Mouse (Mus musculus) urinary bladder, postnatal 14 days (tissue): ENCODE measurements at regions not wholly inside any gene's neighbourhood (a gene's known extent, or its start where the extent isn't known, plus 50 kb on each side); places are given as distances from the start of the nearest gene placed in this dataset.

Experiments used
- DNase-seq: peaks from one replicate; pipeline ENCODE4 v3.0.0; 2021; ENCODE audit warnings: low spot score

DNA sequence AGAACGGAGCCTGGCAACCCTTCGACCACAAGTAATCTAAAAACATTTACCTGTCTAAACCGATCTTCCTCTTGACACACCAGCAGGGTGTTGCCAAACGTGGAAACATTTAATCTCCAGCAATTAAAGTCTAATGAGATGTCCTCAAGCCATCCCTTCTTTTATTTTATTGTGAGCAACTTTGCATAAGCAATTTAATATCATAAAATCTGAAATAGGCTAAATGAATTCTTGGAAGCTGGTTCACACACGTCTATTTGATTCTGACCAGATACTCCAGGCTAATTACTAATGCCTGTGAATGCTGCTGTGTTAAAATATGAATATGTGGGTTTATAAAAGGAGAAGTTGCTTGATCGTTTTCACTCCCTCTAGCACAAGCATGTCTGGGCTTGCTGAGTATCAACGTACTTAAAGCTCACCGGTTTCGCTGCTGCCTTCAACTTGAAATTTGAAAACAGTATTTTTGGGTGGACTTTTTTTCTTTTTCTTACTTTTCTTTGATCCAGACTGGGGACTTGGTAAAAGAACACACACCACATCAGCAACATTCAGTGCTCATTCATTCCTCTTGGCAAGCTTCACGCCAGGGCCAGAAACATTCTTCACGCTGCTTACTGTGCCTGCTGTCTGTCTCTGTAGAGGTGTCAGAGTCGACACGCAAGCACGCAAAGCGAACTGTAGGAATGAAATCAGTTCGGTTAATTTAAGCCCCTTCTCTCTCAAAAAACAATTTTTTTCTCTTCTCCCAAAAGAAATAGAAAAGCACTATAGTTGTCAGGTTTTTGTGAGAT lies 194.4 kb downstream of the Npr3 start:
- no peak for DNase-seq

GRCm38 (mm10) chr15:11701246-11701645 lies 205.8 kb downstream of the Npr3 start:
- DNase-seq = no peak

GRCm38 (mm10) chr15:11699929-11700328 lies 207.2 kb downstream of the Npr3 start:
- no peak for DNase-seq

DNA sequence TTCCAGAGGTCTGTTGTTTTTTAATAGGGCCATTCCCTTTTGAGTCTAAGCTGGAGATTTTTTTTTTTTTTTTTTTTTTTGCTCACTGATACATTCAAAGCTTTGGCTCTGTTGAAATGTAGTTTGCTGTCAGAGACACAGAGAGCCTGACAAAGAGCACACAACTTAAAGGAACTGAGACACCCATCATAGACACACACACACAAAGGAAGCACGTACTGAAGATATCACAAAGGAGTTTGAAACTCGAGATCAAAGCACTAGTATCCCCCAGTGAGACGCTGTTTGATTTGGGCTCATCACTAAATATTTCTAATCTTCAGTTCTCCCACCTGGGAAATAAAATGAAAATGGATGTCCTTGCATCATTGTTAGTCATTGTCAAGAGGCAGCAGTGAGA lies 210.0 kb downstream of the Npr3 start:
- no peak for DNase-seq

DNA sequence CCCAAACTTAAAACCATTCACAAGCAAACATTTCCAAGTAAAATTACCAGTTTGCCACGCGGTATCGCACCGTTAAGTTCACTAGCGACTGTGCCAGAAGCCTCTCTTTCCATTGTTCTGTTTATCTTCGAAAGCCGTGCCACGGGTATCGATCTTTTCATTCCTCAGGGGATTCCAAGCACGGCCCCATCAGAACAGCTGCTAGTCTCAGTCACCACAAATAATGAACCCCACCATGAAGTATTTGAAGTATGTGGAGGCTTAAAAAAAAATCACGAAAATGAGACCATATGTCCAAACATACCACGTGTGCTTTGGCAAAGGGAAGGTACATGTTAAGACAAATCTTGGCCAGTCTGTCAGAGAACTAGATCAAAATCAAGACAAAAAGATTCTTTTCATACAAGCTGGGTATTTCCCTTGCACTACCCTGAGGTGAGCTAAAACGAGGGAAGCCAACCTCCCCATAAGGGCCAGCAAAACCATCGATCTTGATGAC lies 213.3 kb downstream of the Npr3 start:
- DNase-seq = no peak

GRCm38 (mm10) chr15:11664839-11665379 lies 242.2 kb downstream of the Npr3 start:
- DNase-seq = no peak

DNA sequence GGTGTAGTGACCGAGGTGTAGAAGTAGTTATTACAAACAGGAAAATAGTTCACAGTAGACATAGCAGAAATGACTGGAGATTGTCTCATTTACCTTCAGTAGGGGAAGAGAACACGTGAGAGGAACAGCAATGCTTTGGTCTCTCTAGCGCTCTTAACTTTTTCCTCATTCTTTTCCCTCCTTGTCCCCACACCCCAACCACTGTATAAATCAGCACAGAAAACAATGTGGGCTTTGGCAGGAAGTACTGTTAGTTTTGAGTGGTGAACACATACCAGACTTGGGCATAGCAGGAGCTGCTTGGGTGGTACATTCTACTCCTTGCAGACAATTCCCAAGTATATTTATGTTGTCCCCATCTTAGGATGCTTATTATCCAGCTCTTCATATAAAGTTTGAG lies 251.9 kb downstream of the Npr3 start:
- no peak for DNase-seq

DNA sequence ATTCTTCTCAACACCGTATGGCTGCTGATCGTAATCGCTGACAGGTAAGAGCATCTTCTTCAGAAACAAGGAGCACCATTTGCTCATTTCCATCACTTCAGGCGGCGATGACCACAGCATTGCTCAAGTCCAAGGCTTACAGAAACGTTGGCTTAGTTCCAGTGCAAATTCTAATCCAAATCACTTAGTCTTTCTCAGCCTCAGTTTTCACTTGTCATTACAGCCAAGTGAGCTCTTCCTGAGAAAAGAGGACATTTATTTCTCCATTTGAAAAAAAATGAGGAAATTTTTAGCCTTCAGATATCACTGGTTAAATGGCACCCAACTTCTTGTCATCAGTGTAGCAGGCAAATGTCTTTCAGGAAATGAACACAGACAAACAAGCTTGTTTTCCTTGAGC lies 246.8 kb upstream of the Tars start:
- no peak for DNase-seq

GRCm38 (mm10) chr15:11644779-11645178 lies 245.3 kb upstream of the Tars start:
- no peak for DNase-seq

DNA sequence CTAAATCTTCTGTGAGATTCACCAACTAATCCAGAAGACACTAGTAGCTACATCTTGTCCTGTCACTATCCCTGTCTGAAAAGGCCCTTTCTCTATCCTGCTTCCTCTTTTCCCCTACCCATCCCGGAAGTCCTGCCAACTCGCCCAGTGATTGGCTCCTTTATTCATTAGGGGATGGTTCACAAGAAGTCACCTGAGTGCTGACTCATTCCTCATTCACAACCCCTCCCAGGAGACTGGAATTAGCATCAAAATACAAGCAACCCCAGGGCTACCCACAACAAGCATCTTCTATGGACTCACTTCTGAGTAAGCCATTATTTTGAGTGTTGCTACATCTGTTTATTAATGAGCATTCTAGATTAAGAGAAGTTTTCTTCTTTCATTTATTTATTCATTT lies 231.2 kb upstream of the Tars start:
- DNase-seq = no peak

- DNase-seq = no peak
Measured at GRCm38 (mm10) chr15:11626433-11626832, 227.0 kb upstream of the Tars start.

- DNase-seq = no peak
Measured at GRCm38 (mm10) chr15:11612416-11612815, 213.0 kb upstream of the Tars start.

GRCm38 (mm10) chr15:11610043-11610670 lies 210.7 kb upstream of the Tars start:
- DNase-seq = no peak

DNA sequence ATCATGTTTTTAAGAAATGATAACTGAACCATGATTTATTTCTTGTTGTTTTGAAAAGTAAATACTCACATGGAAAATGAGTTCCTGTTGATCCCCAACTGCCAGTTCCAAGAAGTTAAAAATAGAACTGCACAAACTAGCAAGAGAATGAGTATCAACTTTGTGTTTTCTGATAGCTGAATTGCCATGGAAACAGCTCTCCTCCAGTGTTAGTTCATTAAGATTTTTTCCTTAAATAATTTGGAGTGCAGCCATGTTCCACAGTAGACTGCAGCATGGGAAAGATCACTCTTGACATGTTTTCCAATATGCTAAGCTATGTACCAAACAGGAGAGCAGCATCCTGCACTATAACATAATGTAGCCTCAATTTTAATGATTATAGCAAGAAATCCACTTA lies 208.0 kb upstream of the Tars start:
- DNase-seq = no peak

- DNase-seq = no peak
Measured at GRCm38 (mm10) chr15:11605677-11606076, 206.2 kb upstream of the Tars start.

DNA sequence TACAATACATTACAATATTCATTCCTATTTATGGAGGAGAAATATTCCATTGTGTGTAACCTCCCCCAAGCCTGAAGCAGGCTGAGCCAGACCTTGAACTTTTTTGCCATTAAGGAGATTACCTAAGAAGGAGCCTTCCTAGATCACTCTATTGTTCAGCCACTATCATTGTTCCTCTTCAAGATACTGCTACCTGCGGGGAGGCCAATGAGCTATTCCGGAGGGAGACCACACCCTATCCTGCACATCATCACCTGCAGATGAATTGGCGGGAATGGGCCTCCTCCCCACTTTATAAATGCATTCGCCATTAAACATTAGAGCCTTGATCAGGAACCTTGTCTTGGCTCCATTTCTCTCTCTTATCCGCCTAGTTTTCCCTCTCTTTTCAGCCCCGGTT lies 197.6 kb upstream of the Tars start:
- DNase-seq = no peak

GRCm38 (mm10) chr15:11590542-11591116 lies 191.2 kb upstream of the Tars start:
- DNase-seq = no peak

- no peak for DNase-seq
Measured at GRCm38 (mm10) chr15:11589795-11590194, 190.3 kb upstream of the Tars start.

- no peak for DNase-seq
Measured at GRCm38 (mm10) chr15:11586384-11586783, 186.9 kb upstream of the Tars start.

GRCm38 (mm10) chr15:11584155-11584554 lies 184.7 kb upstream of the Tars start:
- no peak for DNase-seq

GRCm38 (mm10) chr15:11578331-11578730 lies 178.9 kb upstream of the Tars start:
- no peak for DNase-seq

DNA sequence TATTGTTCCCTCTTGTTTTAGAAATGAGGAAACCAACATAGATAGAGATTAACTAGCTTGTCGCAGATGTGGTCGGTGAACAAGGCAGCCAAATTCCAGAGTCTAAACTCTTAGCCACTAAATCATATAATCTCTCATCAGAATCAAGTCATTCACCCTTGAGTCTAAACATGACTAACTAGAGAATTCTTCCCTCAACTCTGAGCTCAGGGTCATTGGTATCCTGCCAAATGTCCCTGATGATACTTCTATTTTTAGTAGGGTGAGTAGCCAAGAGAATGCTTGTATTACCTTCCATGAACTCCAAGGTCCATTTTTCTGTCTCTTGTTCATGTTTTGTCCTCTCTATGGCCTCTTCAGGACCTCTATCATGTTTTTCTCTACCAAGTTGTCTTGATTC lies 174.9 kb upstream of the Tars start:
- DNase-seq = no peak

- DNase-seq = no peak
Measured at GRCm38 (mm10) chr15:11573496-11573895, 174.0 kb upstream of the Tars start.
